Mouse (Mus musculus) intestine, embryonic 14.5 days (tissue): Measurements from ENCODE around the gene Dock9. TPM values are rescaled to one million over a fixed set of nuclear protein-coding genes. Genes with fewer than 3 reads are reported as not detected.

Experiments used
- ATAC-seq: fragments of 200-750 bp; cut with Nextera tagmentation; replicated peaks from 2 replicates; pipeline ENCODE4 v1.8.0; 2017; ENCODE audit warnings: low read depth, moderate number of reproducible peaks, moderate TSS enrichment, moderate library complexity; ENCODE audit not compliant: low FRiP score, low TSS enrichment
- DNase-seq: peaks from one replicate; pipeline ENCODE4 v3.0.0-alpha.2; 2018; ENCODE audit warnings: low spot score
- H3K27ac ChIP-seq: fragments of 300-500 bp; sonication (generic); 2 replicates; pipeline ENCODE4 v1.5.1; 2014; ENCODE audit warnings: low read depth, mild to moderate bottlenecking, control low read depth
- H3K27me3 ChIP-seq: fragments of 300-500 bp; sonication (generic); replicated peaks from 2 replicates; pipeline ENCODE4 v1.6.1; 2014; ENCODE audit warnings: low read length, control low read depth; ENCODE audit not compliant: control insufficient read depth, insufficient read depth
- H3K36me3 ChIP-seq: fragments of 300-500 bp; sonication (generic); 2 replicates; pipeline ENCODE4 v1.6.1; 2014; ENCODE audit warnings: low read length, control low read depth; ENCODE audit not compliant: control insufficient read depth, insufficient read depth
- H3K4me1 ChIP-seq: fragments of 300-500 bp; sonication (generic); replicated peaks from 2 replicates; pipeline ENCODE4 v1.6.1; 2014; ENCODE audit warnings: low read length, control low read depth, mixed read lengths; ENCODE audit not compliant: control insufficient read depth, insufficient read depth
- H3K4me2 ChIP-seq: fragments of 300-500 bp; sonication (generic); 2 replicates; pipeline ENCODE4 v1.6.1; 2014; ENCODE audit warnings: low read length
- H3K4me3 ChIP-seq: fragments of 300-500 bp; sonication (generic); 2 replicates; pipeline ENCODE4 v1.5.1; 2014; ENCODE audit warnings: low read depth, low read length, control low read depth, mixed read lengths
- H3K9ac ChIP-seq: fragments of 300-500 bp; sonication (generic); 2 replicates; pipeline ENCODE4 v1.6.1; 2014; ENCODE audit warnings: mild to moderate bottlenecking, low read length
- H3K9me3 ChIP-seq: fragments of 300-500 bp; sonication (generic); 2 replicates; pipeline ENCODE4 v1.6.1; 2016; ENCODE audit warnings: low read length, control low read depth; ENCODE audit not compliant: control insufficient read depth
- WGBS: fragments of 180-500 bp; shearing (Covaris S2); extraction: QIAGEN DNeasy Blood & Tissue Kit; methylation state at CpG from one replicate; pipeline ENCODE4 v1.1.7; 2014; 5-methylcytosine and 5-hydroxymethylcytosine counted together
- polyA plus RNA-seq: library from polyadenylated mRNA; unstranded; fragments of >200 nt; fragmentation: Nextera tagmentation; extraction: Ambion mirVana; gene quantifications from 2 replicates; pipeline ENCODE4 v1.2.1, GENCODE M21; 2014

Dock9 gene
- polyA plus RNA-seq, 1 experiment from 2014 or later: 34.8 TPM

- Histone ChIP-seq H3K27me3 (no peaks in the 10 kb centered on the region), H3K9ac (no peak overlapping the region), H3K36me3 (no peaks in the 10 kb centered on the region), H3K4me3 (no peak overlapping the region), H3K4me1 (peaks cover 15% of the 10 kb centered on the region), H3K4me2 (no peak overlapping the region), H3K27ac (no peak overlapping the region), H3K9me3 (no peaks in the 10 kb centered on the region)
- DNase-seq: no peak
- ATAC-seq: no peak
- WGBS: 78% methylated on average over 5 of the region's 5 CpGs
These were observed 37.2 kb downstream of the Dock9 start for GRCm38 (mm10) chr14:121760403-121760802.

DNA sequence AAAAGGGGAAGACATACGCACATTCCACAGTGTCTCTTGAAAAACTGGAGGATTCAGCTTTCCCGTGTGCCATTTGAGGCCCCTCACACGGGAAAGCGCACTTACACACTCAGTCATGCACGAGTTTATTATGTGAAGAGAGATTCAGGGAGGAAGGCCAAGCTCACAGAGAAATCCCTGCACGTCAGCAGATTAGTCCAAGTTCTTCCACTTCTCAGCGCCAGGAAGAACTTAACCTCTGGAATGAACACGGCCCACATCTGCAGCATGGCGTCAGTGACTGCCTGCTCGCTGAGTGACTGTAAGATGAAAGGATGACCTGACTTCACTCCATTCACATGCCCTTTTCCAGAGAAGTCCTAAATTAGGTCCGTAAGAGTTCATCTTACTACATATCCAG is 43.5 kb downstream of the Dock9 start:
- Histone ChIP-seq H3K4me2 (no peak overlapping the region), H3K27me3 (no peaks in the 10 kb centered on the region), H3K9me3 (no peaks in the 10 kb centered on the region), H3K4me1 (peaks cover 43% of the 10 kb centered on the region), H3K9ac (no peak overlapping the region), H3K4me3 (no peak overlapping the region), H3K27ac (peak overlapping the region; percentile 73), H3K36me3 (no peaks in the 10 kb centered on the region)
- ATAC-seq (no peak), DNase-seq (no peak)
- WGBS: 39% methylated on average over 11 of the region's 11 CpGs

- Histone ChIP-seq H3K36me3 (no peaks in the 10 kb centered on the region), H3K9ac (no peak overlapping the region), H3K4me2 (no peak overlapping the region; the same call in 1 of the 2 replicates), H3K4me1 (peaks cover 47% of the 10 kb centered on the region), H3K27me3 (no peaks in the 10 kb centered on the region), H3K9me3 (no peaks in the 10 kb centered on the region), H3K27ac (peak overlapping the region; percentile 73), H3K4me3 (no peak overlapping the region)
- DNase-seq (no peak), ATAC-seq (0 out of 2 replicates have a peak, but pooled peaks have one; percentile 25)
- WGBS: 50% methylated on average over 19 of the region's 19 CpGs
These were observed 44.8 kb downstream of the Dock9 start for GRCm38 (mm10) chr14:121752686-121753426.

- 47% methylated on average over 9 of the region's 9 CpGs for WGBS
- DNase-seq (no peak), ATAC-seq (no peak)
- no peaks in the 10 kb centered on the region for H3K27me3 ChIP-seq
- H3K36me3 ChIP-seq: no peaks in the 10 kb centered on the region
- H3K9ac ChIP-seq: no peak overlapping the region
- no peak overlapping the region for H3K4me3 ChIP-seq
- no peak overlapping the region for H3K4me2 ChIP-seq
- H3K27ac ChIP-seq: 0 out of 2 replicates have a peak overlapping the region, but pooled peaks have one; percentile 33
- H3K9me3 ChIP-seq: no peaks in the 10 kb centered on the region
- H3K4me1 ChIP-seq: peaks cover 43% of the 10 kb centered on the region
These were observed 48.0 kb downstream of the Dock9 start for GRCm38 (mm10) chr14:121749606-121750005.

DNA sequence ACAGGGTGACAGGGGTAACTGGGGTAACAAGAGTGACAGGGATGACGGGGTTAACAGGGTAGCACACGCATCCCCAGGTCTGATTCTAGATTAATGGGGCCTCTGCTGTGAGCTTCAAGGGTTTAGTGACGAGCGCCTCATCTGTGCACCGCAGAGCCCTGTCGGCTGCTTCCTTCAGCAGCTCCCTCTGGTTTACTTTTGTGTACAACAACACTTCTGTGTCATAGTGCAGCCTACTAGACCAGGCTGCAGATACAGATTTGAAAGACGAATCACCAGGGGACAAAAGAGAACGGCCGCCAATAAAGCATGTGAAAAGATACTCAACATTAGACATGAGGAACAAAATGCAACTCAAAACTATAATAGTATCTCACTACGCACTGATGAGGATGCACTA is 48.6 kb downstream of the Dock9 start:
- 57% methylated on average over 10 of the region's 10 CpGs for WGBS
- no peaks in the 10 kb centered on the region for H3K27me3 ChIP-seq
- 0 out of 2 replicates have a peak overlapping the region, but pooled peaks have one; percentile 27 for H3K27ac ChIP-seq
- ATAC-seq (no peak), DNase-seq (no peak)
- H3K4me2 ChIP-seq: no peak overlapping the region
- no peak overlapping the region for H3K9ac ChIP-seq
- no peaks in the 10 kb centered on the region for H3K9me3 ChIP-seq
- peaks cover 41% of the 10 kb centered on the region for H3K4me1 ChIP-seq
- H3K4me3 ChIP-seq: no peak overlapping the region
- H3K36me3 ChIP-seq: no peaks in the 10 kb centered on the region

GRCm38 (mm10) chr14:121747360-121747759 is 50.3 kb downstream of the Dock9 start:
- Histone ChIP-seq H3K4me1 (peaks cover 37% of the 10 kb centered on the region), H3K9me3 (no peaks in the 10 kb centered on the region), H3K36me3 (no peaks in the 10 kb centered on the region), H3K27ac (no peak overlapping the region), H3K9ac (no peak overlapping the region), H3K4me3 (no peak overlapping the region), H3K4me2 (no peak overlapping the region), H3K27me3 (no peaks in the 10 kb centered on the region)
- WGBS: 90% methylated on average over 7 of the region's 7 CpGs
- ATAC-seq (no peak), DNase-seq (no peak)

GRCm38 (mm10) chr14:121743787-121744417 is 53.7 kb downstream of the Dock9 start:
- 45% methylated on average over 9 of the region's 9 CpGs for WGBS
- Histone ChIP-seq H3K4me2 (no peak overlapping the region), H3K4me3 (no peak overlapping the region), H3K27me3 (no peaks in the 10 kb centered on the region), H3K4me1 (peaks cover 41% of the 10 kb centered on the region), H3K9me3 (no peaks in the 10 kb centered on the region), H3K36me3 (no peaks in the 10 kb centered on the region), H3K27ac (no peak overlapping the region), H3K9ac (no peak overlapping the region)
- DNase-seq (no peak), ATAC-seq (no peak)

GRCm38 (mm10) chr14:121738431-121739403 is 58.9 kb downstream of the Dock9 start:
- H3K27me3 ChIP-seq: no peaks in the 10 kb centered on the region

More at GRCm38 (mm10) chr14:121738431-121739403, 58.9 kb downstream of the Dock9 start:
- Histone ChIP-seq H3K4me3 (no peak overlapping the region), H3K4me2 (peak overlapping the region; percentile 13), H3K9me3 (no peaks in the 10 kb centered on the region), H3K4me1 (peaks cover 37% of the 10 kb centered on the region), H3K27ac (no peak overlapping the region), H3K36me3 (no peaks in the 10 kb centered on the region), H3K9ac (no peak overlapping the region)
- DNase-seq (no peak), ATAC-seq (no peak)
- WGBS: 53% methylated on average over 24 of the region's 24 CpGs
